Mouse (Mus musculus) ovary, adult 18-20 months (tissue): ENCODE results near the gene Ccdc73.
"Not testable (repeated sequence)": the region's sequence is repeated elsewhere in the genome, so short reads cannot be mapped to it uniquely, and the experiment has no call there.

Source experiments
- DNase-seq: peaks from one replicate; pipeline ENCODE4 v3.0.0; 2022; ENCODE audit warnings: low spot score, mixed read lengths

Ccdc73 gene

DNA sequence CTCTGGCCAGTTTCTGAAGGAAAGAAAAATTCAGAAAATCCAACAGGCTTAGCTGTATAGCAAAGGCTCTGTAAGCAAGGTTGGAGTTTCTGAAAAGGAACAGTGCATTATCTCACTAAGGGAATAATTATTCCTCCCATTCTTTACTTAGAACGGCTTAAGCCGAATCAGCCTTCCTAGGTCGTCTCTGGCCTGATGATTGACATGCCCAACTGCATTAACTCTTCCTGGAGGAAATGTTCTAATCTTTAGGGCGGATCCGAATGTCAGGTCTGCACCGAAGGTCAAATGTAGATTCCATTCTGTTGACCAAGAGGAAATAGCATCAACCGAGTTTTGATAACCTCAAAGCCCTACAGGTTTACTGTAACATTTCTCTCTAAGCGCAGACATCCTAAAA, 11.2 kb downstream of the Ccdc73 start:
- no peak for DNase-seq

DNA sequence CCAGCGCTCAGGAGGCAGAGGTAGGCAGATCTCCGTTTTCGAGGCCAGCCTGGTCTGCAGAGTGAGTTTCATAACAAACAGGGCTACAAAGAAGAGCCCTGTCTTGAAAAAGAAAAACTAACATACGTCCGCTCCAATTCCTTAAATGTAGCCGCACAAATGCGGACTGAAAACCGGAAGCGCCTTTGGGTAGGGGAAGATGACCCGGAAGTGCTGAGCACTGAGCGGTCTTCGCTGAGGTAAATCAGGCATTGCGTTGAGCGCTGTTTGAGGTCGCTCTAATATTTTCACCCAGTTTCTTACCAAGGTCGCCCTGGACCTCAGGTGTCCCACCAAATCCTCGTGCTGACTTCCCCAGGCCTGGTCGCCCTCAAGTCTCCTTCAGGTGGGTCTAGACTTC, 18.5 kb downstream of the Ccdc73 start:
- DNase-seq = no peak

DNA sequence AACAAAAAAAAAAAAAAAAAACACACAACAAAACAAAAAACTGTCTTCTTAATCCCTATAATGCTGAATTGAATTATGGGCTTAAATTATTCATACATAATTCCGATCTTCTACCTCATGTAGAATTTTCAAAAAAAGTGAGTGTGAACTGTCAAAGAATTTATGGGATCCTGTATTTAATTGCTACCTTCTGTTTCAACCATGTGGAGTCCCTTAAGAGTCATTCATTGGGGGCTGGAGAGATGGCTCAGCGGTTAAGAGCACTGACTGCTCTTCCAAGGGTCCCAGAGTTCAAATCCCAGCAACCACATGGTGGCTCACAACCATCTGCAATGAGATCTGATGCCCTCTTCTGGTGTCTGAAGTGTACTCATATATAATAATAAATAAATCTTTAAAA, 19.7 kb downstream of the Ccdc73 start:
- not testable (repeated sequence) for DNase-seq

DNA sequence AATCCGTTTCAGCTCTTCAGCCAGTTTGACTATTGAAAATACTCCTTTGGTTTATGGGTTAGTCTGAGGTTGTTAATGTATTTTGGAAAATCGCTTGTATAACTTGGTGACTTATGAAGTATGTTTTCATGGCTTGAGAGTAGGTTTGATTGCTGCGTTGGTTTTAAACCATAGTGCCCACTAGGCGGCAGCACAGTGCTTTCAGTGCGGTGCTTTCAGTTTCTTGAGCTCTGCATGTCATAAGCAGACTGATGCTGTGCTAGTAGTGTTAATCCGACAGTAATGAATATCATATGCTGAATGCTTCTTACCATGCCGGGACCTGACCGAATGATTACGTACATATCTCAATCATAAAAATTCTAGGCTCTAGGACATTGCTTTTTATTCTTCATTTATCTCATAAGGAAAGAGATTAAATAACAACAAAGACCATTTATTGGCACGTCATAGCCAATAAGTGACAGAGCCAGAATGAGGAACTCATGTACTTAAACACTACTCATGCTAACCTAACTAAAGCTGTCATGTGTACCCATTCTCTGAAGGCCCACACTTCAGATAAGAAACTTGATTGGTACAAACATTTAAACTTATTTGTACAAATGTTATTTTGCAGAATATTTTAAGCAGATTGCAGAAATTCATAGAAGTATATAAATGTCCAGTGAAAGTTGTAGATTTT, 20.4 kb downstream of the Ccdc73 start:
- peak; percentile 46 for DNase-seq

DNA sequence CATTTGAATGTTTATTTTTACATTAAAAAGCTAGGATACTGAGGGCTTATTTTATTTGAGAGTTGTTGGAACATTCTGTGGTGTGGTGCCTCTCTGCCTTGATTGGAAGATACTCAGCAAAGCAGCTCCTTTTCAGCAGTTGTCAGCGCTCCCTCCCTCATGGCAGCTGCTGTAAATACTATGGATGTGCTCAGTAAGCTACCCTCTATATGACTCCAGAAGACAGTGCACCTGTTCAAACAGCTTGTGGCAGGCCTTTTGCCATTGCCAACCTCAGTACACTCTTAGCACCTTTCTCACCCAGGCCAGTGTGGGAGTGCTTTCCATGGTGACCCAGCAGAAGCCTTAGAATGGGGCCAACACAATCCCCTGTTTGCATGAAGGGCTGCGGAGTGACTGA, 32.4 kb downstream of the Ccdc73 start:
- no peak for DNase-seq

DNA sequence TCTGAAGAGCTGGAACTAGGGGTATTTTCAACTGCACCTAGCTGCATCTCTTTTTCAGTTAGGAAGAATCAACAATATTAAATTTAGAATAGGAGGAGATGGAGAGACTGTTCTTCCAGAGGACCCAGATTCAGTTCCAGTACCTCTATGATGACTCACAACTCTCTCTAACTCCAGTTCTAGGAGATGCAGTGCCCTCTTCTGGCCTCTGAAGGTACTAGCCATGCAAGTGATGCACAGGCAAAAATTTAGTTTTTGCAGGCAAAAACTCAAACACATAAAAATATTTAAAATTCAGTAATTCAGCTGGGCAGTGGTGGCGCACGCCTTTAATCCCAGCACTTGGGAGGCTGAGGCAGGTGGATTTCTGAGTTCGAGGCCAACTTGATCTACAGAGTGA, 48.1 kb downstream of the Ccdc73 start:
- DNase-seq = no peak

DNA sequence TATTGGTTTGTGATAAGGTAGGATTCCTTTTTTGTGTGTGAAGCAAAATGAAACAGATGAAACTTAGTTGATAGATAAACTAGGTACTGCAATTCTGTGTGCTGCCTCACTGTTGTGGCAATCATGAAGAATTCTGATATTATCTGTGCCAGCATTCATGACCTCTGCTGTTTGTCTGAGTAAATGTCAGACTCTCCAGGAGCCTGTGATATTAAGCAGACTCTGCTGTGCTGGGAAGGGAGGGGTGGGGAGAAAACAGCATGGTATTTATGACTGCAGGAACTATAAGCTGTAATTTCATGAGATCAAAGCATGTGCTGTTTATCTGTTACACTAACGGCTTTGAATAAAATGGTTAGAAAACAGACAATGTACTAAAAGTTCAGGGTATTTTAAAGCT, 96.9 kb downstream of the Ccdc73 start:
- DNase-seq = no peak

DNA sequence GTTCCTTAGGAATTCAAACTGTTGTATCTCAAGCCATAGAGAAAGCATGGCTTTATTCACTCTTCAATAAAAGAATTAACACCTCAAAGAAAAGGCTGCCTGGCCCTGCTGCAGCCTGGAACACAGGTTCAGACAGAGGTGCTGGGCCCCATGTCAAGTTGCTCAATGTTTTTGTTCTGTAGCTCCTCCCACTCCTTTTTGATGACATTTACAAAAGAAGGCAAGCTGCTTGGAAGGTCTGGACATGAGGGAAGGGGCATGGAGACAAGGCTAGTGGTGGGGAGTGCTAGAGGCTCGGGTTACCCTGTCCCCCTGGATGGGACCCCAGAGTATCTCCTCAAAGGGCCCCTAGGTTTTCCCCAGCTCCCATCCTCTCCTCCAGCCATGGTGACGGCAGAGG, 114.1 kb downstream of the Ccdc73 start:
- DNase-seq = no peak

DNA sequence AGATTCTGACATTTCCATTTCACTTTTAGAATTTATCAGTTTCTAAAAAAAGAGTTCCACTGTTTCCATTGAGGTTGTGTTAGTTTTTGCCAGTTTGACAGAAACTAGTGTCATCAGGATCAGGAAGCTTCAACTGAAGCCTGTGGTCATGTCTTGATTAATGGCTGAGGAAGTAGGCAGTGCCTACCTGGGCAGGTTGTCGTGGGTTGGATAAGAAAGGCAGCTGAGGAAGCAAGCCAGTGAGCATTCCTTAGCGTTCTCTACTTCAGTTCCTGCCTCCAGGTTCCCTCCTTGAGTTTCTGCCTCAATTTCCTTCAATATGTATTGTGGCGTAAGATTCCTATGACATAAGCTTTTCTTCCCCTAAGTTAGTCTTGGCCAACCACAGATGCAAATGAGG, 118.2 kb downstream of the Ccdc73 start:
- no peak for DNase-seq

DNA sequence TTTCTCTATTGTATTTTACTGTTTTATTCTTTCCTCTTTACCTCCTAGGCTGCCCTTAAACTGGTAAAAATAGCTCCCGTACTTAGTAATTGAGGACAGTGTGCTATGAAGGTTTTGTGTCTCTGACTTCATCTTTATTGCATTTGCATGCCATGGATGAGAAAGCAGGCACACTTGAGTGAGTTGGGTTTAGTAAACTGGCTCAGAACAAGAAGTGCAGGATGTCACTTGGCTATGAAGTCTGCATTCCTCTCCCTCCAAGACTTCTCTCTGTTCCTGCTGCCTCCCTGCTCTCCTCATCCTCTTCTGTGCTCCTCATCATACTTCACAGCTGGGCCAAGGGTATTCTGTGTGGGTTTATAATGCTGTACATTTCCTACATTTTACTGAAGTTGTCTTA, 121.4 kb downstream of the Ccdc73 start:
- DNase-seq = no peak

DNA sequence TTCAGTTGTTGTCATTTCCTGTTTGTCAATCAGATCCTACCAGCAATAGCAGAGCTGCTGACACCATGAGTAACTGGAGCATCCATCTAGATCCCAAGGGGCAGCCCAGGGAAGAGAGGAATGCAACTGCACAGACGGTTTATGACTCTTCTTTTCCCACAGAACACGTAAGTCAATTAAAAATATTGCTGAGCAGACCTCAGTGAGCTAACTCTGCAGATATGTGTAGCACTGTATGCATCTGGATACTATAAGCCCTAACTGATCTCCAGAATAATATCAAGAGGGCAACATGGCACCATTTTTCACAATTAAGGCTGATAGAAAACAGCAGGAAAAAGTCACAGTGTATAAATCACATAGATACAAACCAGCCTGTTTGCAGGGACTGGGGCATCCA, 126.8 kb downstream of the Ccdc73 start:
- DNase-seq = no peak

DNA sequence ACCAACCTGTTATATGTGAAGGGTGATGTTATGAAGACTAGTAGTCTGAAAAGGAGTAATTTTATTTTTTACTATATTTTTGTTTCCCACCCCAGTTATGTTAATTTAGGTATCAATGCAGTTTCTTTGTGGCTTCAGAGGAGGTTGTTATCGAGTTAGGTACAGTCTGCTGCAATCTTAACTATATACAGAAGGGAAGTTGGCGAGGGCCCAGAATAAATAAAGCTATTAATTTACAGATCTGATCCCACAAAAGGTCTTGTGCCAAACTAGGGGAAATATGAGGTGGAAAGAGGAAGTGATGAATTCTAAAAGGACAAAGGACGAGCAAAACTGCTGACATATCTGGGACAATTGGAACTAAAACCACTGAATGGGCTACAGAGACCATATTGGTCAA, 128.6 kb downstream of the Ccdc73 start:
- no peak for DNase-seq

DNA sequence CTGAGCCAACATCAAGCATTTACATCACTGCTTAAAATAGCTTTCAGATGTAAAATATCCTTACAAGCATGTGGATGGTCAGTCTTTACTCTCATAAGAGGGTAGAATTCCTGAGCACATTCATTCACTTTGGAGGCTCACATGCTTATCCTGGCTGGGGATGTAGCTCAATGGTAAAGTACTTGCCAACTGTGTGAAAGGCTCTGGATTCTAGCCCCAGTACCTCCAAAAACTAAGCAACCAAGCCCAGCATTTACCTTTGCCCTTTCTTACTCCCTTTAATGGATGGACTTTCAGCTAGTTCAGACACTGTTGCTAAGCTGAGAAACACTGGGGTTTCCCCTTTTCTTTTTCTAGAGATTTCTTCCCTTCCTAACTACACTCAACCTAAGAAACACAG, 139.6 kb downstream of the Ccdc73 start:
- DNase-seq = no peak

DNA sequence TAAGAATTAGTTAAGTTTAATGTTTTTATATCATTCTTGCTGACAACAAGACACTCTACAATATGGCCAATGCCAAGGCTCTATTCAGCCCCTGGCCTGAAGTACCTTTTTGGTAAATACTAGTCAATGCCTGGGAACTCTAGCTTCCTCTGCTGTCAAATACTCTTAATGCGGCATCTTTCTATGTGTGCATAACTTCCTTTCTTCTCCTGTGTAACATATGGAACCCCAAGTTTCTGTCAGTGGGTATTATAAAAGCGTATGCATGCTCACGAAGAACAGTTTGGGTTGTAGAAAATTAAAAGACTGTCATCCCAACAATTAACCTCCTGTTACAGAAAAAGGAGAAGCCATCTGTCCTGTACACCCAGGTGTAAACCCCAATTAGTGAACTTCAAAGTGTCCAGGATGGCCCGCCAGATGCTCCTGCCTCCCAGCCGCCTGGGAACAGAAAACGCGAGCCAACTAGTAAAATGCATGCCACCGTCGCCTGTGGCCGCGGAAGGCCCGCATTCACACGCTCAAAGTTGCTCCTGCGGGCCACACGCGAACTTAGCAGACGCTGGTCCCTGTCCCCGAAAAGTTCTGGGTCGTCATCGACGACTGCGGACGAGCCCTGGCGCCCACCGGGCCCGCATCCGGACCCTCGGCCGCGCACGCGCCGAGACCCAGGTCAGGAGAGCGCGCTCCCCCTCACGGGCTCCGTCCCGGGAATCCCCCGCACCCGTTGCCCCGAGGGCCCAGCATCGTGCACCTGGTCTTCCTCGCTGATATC, 148.8 kb downstream of the Ccdc73 start:
- no peak for DNase-seq

DNA sequence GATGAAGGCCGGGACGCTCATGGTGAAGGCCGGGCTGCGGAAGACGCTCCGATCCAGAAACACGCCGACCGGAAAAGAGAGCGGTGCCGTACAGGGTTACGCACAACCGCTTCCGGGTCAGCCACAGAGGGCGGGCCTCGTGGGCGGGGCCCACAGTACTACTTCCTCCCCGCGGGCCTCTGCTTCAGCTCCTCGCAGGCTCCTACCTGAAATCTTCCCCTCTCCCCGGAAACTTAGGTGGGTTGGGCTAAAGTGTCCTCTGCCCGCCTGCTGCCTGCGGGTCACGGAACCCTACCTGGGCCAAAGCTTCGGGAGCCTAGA, 149.3 kb downstream of the Ccdc73 start, which contains the start of gene Eif3m:
TSS of gene Eif3m (minus strand) at position 114 of the 321 bp plus-strand sequence.
- peak; percentile 87 for DNase-seq

DNA sequence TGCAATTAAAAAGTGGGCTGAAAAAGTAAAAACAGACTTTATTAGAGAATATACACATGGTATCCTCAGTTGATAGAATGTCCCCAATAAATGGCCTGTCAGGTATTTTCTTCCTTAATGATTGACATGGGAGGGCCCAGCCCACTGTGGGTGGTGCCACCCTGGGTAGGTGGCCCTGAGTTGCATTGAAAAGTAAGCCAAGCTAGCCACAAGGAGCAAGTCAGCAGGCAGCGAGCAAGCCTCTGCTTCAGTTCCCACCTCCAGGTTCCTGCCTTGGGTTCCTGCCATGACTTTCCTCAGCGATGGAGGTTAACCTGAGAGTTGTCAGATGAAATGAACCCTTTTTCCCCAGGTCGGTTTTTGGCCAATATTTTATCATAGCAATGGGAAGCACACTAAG, 150.2 kb downstream of the Ccdc73 start:
- DNase-seq = no peak

DNA sequence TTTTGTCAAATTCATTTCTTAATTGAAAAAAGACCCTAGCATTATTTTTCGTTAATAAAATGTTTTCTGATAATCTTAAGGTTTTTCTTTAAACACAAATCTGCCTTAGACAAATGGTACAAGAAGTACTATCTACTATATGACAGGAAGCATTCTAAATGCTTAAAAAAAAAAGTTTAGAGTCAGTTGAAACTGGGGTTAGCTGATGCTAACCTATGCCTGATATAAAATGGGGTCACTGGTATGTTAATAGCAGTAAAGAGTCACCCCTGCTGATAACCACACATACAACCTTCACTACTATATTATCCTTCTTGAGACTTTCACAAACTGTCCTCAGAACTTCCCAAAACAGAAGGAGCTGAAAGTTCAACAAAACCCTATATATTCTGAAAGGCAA, 151.9 kb downstream of the Ccdc73 start:
- no peak for DNase-seq

DNA sequence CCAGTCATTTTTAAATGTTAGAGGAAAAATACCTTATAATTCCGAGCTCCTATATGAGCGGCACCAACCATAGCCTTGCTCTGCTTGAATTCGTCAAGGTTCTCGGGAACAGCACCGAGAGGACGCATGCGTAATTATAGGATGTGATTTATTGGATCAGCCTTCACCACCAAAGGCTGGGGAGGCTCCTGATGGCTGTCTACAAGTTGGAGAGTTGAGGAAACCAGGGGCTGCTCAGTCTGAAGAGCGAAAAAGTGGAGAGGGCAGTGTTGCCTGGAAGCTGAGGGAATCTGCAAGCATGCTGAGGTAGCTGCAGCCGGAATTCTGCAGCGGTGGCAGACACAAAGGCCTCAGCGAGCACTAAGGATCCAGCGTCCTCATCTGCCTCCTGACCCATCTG, 153.7 kb downstream of the Ccdc73 start:
- DNase-seq = no peak

DNA sequence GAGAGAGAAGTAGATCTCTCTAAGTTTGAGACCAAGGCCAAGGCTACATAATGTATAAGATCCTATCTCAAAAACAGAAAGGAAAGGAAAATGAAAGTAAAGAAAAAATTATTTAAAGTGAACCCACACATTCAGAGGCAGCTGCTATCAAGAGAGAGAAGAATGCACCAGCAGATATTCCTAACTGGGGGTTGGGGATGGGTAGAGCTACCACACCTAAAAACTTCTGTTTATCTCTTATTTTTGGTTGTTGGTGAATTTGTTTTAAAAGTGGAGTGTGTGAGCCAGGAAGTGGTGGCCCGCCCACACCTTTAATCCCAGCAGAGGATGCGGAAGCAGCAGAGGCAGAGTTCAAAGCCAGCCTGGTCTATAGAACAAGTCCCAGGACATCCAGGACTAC, 154.2 kb downstream of the Ccdc73 start:
- DNase-seq = no peak

DNA sequence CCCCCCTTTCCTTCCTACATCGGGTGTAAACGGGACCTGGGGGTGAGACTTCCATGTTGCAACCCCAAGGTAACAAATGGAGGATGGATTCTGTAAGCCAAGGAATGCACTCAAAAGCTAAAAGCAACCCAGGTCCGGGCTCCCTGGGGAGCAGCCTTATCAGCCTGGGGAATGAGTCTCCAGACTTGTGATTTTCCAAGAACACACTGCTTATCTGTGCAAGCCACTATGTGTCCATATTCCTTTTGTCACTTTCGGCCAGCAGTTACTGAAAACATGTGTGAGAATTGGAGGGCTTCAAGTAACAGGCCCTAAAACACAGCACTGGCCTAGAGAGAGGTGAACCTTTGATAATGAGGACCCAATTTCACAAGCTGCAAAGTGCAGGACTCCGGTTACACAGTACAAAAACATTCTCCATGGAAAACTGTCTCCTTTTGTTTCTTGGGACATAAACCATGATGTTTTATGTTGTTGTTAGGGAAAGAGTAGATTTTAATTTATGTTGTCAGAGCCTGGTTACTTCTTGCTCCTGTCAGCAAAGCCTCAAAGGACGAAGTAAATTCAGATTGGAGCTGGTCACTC, 155.5 kb downstream of the Ccdc73 start:
- no peak for DNase-seq

DNA sequence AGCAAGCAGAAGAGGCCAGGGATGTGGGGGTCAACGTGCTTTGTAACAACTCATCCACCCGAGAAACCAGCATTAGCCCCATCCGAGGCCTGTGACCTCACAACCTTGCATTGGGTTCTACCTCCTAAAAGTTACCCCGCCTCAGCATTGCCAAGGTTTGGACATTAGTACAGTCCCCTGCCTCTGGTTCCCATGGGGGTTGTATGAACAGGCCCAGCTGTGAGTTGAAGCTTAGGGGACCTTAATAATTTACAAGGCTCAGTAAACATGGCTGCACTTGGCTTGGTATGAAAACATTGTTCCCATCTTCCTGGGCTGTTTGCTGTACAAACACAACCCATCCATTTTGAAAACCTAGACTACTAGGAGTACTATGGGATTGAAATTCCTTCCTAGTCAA, 156.2 kb downstream of the Ccdc73 start:
- no peak for DNase-seq

DNA sequence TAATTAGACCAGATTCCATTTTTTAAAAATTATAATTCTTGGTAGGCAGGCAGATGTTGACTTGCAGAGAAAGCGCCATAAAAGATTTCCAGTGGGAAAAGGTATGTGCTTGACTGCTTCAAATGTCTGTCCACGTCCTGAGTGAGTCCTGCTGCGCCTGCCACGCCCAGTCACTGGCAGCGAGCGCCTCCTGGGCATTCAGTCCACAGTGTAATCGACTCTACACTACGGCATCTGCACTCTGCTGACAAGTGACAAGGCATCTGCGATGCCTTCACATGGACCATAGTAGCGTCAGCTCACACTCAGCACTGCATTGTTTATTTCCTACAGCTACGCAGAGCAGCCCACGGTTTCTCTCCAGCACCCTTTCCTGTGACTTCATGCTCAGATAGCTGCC, 158.0 kb downstream of the Ccdc73 start:
- not testable (repeated sequence) for DNase-seq

DNA sequence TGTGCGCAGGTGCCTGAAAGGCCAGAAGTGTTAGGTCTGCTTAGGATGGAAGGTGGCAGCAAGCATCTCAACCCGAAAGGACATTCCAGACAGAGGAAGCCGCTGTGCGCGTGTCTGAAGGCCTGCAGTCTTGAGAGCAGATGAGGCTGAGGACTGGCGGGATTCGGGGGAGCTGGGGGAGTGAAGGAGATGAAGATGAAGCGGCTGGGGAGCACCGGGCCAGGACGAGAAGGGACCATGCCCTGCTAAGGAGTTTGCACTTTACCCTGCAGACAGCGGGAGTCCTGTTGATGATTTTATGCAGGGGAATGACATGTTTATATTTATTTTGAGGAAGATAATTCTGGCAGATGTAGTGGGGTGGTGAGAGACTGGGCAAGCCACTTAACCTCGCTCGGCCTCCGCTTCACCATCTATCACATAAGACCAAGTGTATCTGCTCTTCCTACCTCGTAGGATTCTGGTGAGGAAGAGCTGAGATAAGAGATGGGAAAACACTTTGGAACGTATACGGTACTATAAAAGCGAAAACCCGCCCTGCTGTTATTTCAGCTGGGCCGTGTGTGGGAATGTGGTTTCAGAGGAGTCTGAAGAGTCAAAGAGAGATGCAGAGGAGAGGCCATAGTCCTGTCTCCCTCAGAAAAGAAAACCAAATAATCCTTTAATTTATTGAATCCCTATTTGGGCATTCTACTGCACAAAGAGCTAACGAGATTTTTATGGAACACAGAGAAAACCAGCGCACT, 159.5 kb downstream of the Ccdc73 start:
- no peak for DNase-seq
